In genomic region chr8:128435749-128436148, GRCm38 (mm10) we compare ENCODE assay signal across 12 mouse cellular contexts.
"Had no signal": no experiment of that assay in that cellular context is flagged by ENCODE, and none has a peak within 500 bp of the region (broad histone marks: within the 10 kb centered on the region; RNA-seq: fewer than 3 reads in every experiment).

No protein-coding gene starts in this region.

- H3K4me3 ChIP-seq: limb, embryonic 15.5 days; liver, embryonic 12.5 days; myocyte; neural tube, embryonic 15.5 days had no signal

- H3K27me3 ChIP-seq: limb, embryonic 15.5 days; liver, embryonic 12.5 days; neural tube, embryonic 15.5 days had no signal

- ATAC-seq: liver, embryonic 12.5 days had no signal

- DNase-seq: kidney, adult 9 months; kidney, postnatal 36 days; lung, embryonic 14.5 days; lung, postnatal 10 days; midbrain, embryonic 14.5 days; thymus, postnatal 4 days had no signal

- H3K27ac ChIP-seq: kidney, postnatal 0 days; limb, embryonic 15.5 days; liver, embryonic 12.5 days; stomach, postnatal 0 days had no signal

- H3K4me1 ChIP-seq: limb, embryonic 15.5 days; liver, embryonic 12.5 days had no signal

- H3K9me3 ChIP-seq: limb, embryonic 15.5 days; liver, embryonic 12.5 days; neural tube, embryonic 15.5 days had no signal

- H3K4me2 ChIP-seq: limb, embryonic 15.5 days; liver, embryonic 12.5 days; lung, embryonic 14.5 days; neural tube, embryonic 15.5 days had no signal

- H3K9ac ChIP-seq: limb, embryonic 15.5 days; liver, embryonic 12.5 days; lung, embryonic 14.5 days; neural tube, embryonic 15.5 days had no signal
